Mouse (Mus musculus) layer of hippocampus, adult 2 months (tissue): ENCODE measurements around the gene Cfap61. TPM values are rescaled to one million over a fixed set of nuclear protein-coding genes. Genes with fewer than 3 reads are reported as not detected.
A peak's percentile ranks its signal among the peaks of the same experiment; 100 is the strongest.
"Not testable (repeated sequence)": the region's sequence is repeated elsewhere in the genome, so short reads cannot be mapped to it uniquely, and the experiment has no call there.

Source experiments
- DNase-seq, 2 experiments: peaks; one replicate each; pipeline ENCODE4 v3.0.0; 2022; ENCODE audit warnings: low spot score in 2 of 2
- H3K27ac ChIP-seq: fragments of 200-600 bp; 2 replicates; pipeline ENCODE4 v1.8.1; 2022
- H3K4me3 ChIP-seq: fragments of 200-600 bp; 2 replicates; pipeline ENCODE4 v1.8.1; 2022; ENCODE audit warnings: mild to moderate bottlenecking
- CTCF ChIP-seq: fragments of 200-600 bp; conservative IDR thresholded peaks from 2 replicates; pipeline ENCODE4 v1.8.1; 2022; ENCODE audit warnings: antibody characterized with exemption, mild to moderate bottlenecking, moderate library complexity
- long read RNA-seq, 2 experiments: library from polyadenylated mRNA; stranded (forward); transcript quantifications; one replicate each; pipeline ENCODE4 v2.0.0; 2021; ENCODE audit warnings: borderline mapping rate in 2 of 2
- total RNA-seq, 2 experiments: library from RNA; stranded (reverse); gene quantifications; 2 replicates each; pipeline ENCODE4 v1.2.3; 2021

Gene Cfap61
- total RNA-seq, result 1 to 10 TPM; 2.0 to 2.2 TPM
- long read RNA-seq, experiment 1, partial matches to known transcripts, result 0 of 1 reads
- long read RNA-seq, experiment 1, other reads (novel, unspliced or antisense), result 1 of 1 reads
- long read RNA-seq, experiment 2, partial matches to known transcripts, result 0 of 1 reads
- long read RNA-seq, experiment 2, other reads (novel, unspliced or antisense), result 1 of 1 reads

GRCm38 (mm10) chr2:145934339-145935231 is at the start of gene Cfap61, which contains the start of gene Crnkl1:
Gene Cfap61, plus strand, starts transcription at chr2:145934784.
Gene Crnkl1, minus strand, starts transcription at chr2:145935014.
- DNase-seq, result peak; percentile 93 to 94
- Histone ChIP-seq H3K4me3 (peak within 1 kb of the TSS; percentile 81), H3K27ac (peak within 1 kb of the TSS; percentile 83)
- no peak for TF ChIP-seq CTCF

DNA sequence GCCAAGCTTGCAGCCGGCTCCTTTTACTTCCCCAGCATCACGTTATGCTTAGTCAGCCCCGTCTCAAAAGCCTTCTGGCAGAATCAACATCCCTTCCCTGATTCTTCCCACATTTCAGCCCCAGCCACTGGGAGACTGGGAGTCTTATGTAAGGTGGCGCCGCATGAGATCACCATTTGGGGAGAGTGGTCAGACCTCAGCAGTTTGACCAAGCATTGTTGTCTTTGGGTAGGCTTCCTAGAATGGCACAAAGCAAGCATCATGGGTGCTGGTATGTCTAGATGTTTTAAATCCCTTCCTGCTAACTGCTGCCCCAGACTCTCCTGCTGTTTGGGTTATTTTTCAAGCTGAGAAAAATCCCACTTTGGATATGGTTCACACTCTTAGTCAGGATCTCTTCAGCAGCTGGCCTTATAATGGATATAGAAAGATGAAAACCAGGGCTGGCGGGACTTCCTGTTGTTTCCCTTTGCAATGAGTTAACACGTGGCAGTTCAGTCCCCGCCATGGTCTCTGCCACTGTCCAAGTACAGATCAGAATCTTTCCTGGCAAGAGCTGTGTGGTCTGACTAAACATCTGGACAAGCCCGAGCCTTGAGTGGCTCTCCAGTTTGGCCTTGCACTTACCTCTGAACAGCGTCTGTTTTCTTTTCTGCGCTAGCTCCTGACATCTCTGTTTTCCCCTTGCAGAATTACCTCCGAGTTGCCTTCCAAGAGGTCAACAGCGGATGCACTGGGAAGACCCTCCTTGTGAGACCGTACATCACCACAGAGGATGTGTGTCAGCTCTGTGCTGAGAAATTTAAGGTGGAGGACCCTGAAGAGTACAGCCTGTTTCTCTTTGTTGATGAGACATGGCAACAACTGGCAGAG is 49.4 kb upstream of the Cfap61 start:
- Histone ChIP-seq H3K4me3 (no peak overlapping the region), H3K27ac (peak overlapping the region; percentile 53)
- no peak for DNase-seq
- no peak for TF ChIP-seq CTCF

DNA sequence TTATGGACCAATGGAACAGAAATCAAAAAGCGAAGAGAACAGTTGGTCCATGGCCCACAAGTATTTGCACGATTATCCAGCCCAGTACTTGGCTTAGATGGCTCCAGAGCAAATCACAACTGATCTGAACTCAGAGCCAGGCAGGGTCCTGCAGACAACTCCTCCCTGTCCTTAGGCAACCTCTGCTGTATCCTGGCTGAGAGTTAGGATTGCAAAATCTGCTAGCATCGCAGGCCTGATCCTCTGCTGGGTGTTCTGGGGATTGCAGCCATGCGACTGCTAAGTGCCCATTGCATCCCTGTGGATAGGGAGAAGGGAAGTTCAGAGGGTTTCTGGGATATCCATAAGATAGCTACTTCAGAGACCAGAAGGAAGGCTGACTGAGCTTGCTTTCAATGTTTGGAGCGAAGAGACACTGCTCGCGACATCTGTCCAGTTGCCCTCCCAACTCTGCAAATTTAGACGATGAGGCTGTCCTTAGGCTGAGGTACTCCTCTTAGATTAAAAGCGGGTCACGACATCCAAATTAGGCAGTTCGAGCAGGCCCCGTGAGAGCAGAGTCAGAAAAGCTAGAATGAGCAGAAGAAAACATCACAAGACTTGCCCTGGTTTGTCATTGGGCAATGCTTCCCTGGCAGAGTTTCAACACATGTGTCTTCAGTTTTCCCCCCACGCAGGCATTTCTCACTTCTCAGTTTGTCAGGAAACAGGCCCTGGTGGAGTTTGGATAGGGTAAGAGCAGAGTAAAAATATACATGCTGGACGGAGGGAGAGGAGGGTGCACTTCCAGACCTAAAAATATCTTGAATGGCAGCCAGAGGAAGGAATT is 46.4 kb upstream of the Cfap61 start:
- H3K27ac ChIP-seq, result peak overlapping the region; percentile 81
- H3K4me3 ChIP-seq, result no peak overlapping the region
- peak; percentile 66 for TF ChIP-seq CTCF
- DNase-seq, result peak; percentile 25 to 55

GRCm38 (mm10) chr2:145888766-145889480 is 45.7 kb upstream of the Cfap61 start:
- Histone ChIP-seq H3K27ac (peak overlapping the region; percentile 81), H3K4me3 (no peak overlapping the region)
- no peak for TF ChIP-seq CTCF
- DNase-seq, result peak; percentile 36 to 51

DNA sequence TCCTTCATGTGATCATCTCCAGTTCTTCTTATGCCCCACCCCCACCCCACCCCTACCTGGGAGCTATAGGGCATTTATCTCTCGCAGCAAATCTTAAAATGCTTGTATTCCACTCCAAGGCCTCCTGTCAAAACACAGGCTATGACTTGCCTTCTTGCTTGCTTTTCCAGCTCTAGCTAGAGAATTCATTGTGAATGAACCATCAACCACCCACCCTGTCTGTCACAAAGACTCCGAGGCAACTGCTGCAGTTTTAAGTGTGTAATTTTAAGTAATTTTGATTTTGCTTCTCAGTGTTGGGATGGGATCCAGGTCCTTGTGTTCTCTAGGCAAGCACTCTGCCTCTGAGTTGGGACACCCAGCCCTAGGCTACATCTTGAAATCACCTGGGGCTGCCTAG is 44.0 kb upstream of the Cfap61 start:
- TF ChIP-seq CTCF, result no peak
- DNase-seq, result no peak
- Histone ChIP-seq H3K4me3 (no peak overlapping the region), H3K27ac (no peak overlapping the region)

GRCm38 (mm10) chr2:145893756-145894155 is 40.8 kb upstream of the Cfap61 start:
- DNase-seq, result no peak
- TF ChIP-seq CTCF, result no peak
- no peak overlapping the region for H3K27ac ChIP-seq
- no peak overlapping the region for H3K4me3 ChIP-seq

GRCm38 (mm10) chr2:145898106-145898505 is 36.5 kb upstream of the Cfap61 start:
- Histone ChIP-seq H3K4me3 (no peak overlapping the region), H3K27ac (no peak overlapping the region)
- TF ChIP-seq CTCF, result no peak
- no peak for DNase-seq

DNA sequence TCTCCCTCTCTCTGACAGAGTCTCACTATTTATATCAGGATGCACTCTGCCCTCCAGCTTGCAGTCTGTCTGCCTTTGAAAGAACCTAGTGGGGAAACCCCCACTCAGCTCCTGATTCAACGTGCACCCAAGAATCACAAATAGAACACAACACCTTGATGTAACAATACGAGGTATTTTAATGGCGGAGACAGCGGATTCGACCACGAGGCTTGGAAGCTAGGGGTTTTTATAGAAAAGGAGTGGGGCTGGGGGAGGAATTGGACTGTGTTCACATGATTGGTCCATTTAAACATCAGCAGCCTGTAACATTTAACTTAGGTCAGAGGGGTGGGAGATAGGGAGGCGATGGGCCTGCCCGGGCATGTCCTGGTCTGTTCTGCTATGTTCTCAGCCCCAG is 34.3 kb upstream of the Cfap61 start:
- not testable (repeated sequence) for H3K27ac ChIP-seq, DNase-seq, H3K4me3 ChIP-seq

DNA sequence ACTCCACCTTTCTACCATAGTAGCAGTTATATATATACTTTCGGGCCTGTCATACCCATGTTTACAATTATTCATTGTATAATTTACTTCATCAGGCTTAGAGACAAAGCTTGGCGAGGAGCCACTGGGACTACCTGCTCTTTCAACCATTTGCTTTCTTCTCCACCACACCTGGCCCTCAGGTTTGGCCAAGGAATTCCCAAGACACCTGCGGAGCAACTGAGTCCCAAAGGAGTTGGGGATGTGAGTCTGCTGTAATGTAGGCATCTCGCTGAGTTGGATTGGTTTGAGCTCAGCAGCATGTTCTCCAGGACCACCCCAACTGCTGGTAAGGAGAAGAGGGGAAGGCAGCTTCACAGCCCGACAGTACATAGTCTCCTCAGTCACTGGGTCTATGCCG is 32.7 kb upstream of the Cfap61 start, which contains the start of gene Naa20:
Gene Naa20, plus strand, starts transcription at position 239 of the 400 bp plus-strand sequence.
- no peak for DNase-seq
- Histone ChIP-seq H3K4me3 (peak within 1 kb of the TSS; percentile 87), H3K27ac (peak within 1 kb of the TSS; percentile 94)
- TF ChIP-seq CTCF, result no peak

GRCm38 (mm10) chr2:145903061-145903901 is 31.3 kb upstream of the Cfap61 start:
- H3K27ac ChIP-seq, result peak overlapping the region; percentile 94
- DNase-seq, result peak; percentile 90 to 93
- H3K4me3 ChIP-seq, result peak overlapping the region; percentile 87
- TF ChIP-seq CTCF, result peak; percentile 88
